Mouse (Mus musculus) cortical plate, adult 2 months (tissue): ENCODE results near the gene 1700017B05Rik.

Experiments used
- CTCF ChIP-seq: fragments of 200-500 bp; IDR thresholded peaks from 2 replicates; pipeline ENCODE4 v1.5.1; 2011; ENCODE audit warnings: mild to moderate bottlenecking, control low read depth, low read length; ENCODE audit not compliant: insufficient read depth; ENCODE audit errors: extremely low read depth
- POLR2A ChIP-seq: fragments of 200-500 bp; IDR thresholded peaks from 2 replicates; pipeline ENCODE4 v1.6.1; 2011; ENCODE audit warnings: mild to moderate bottlenecking, low read length, control low read depth; ENCODE audit not compliant: insufficient read depth; ENCODE audit errors: extremely low read depth

DNA sequence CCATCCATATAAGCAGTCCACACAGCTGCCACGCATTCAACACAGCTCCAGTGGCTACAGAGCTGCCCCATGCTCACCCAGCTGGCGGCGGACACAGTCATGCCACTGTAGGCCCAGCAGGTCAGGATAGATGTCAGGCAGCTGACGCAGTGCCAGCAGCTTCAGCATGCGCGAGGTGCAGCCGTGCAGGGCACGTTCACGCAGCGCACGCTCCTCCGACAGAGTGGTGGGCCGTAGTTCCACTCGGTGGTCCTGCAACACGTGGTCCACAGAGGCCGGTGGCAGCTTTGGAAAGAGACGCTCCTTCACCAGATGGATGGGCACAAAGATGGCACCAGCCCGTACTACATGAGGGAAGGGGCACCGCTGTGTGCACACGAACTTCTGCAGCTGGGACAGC lies 6.1 kb downstream of the 1700017B05Rik start:
- TF ChIP-seq POLR2A (no peak), CTCF (no peak)
